ENCODE assay signal across 8 mouse cellular contexts in genomic region chr13:24831353-24832130, GRCm38 (mm10). TPM values are rescaled to one million over a fixed set of nuclear protein-coding genes. Genes with fewer than 3 reads are reported as not detected.
DNase-seq lines count a peak whose midpoint lies in the region; ATAC-seq lines count a peak whose summit lies in the region.

Acot13 (minus strand) TSS chr13:24831540.
Tdp2 (plus strand) TSS chr13:24831679.

- no peaks in the 10 kb centered on the region for H3K9me3 ChIP-seq in hindbrain, embryonic 15.5 days

- H3K9ac ChIP-seq in hindbrain, embryonic 15.5 days = peak within 1 kb of the TSS; percentile 81

- H3K4me2 ChIP-seq in hindbrain, embryonic 15.5 days = peak within 1 kb of the TSS; percentile 78

- H3K27ac ChIP-seq in hindbrain, embryonic 15.5 days (replicated peaks) = peak within 1 kb of the TSS; percentile 90

- under 1% methylated on average over 88 of the region's 90 CpGs for WGBS in hindbrain, embryonic 15.5 days

- peaks cover 31% of the 10 kb centered on the region for H3K4me1 ChIP-seq in hindbrain, embryonic 15.5 days (replicated peaks)

- DNase-seq in R1 (ENCODE audit: low read depth, low spot score) = peak; percentile 97
- peak; percentile 96 to 97 for DNase-seq in cerebellum, postnatal 25 days
- DNase-seq in frontal cortex, postnatal 36 days (ENCODE audit: low spot score in 2 of 2) = peak; percentile 89 to 92
- DNase-seq in left cerebral cortex, adult 11 months (ENCODE audit: low spot score) = peak; percentile 91
- peak; percentile 95 to 98 for DNase-seq in lung, postnatal 4 days
- peak; percentile 98 for DNase-seq in retina, postnatal 7 days (ENCODE audit: low read depth, low spot score)
- peak; percentile 82 for DNase-seq in urinary bladder, adult 2 months (ENCODE audit: low spot score)

- H3K27me3 ChIP-seq in hindbrain, embryonic 15.5 days = no peaks in the 10 kb centered on the region

- ATAC-seq in hindbrain, embryonic 15.5 days (ENCODE audit: low FRiP score, low read depth) = peak; percentile 98

- H3K36me3 ChIP-seq in hindbrain, embryonic 15.5 days = no peaks in the 10 kb centered on the region

- peak within 1 kb of the TSS; percentile 91 for H3K4me3 ChIP-seq in hindbrain, embryonic 15.5 days

RNA-seq across cellular contexts. Expression of gene Acot13, which starts in this region (rescaled TPM):
- polyA plus RNA-seq in hindbrain, embryonic 15.5 days (2015; fragmentation: Nextera tagmentation; extraction: Ambion mirVana) = 53.8 and 57.2 TPM in 2 replicates
- 94.5 and 97.4 TPM in 2 replicates for polyA plus RNA-seq in urinary bladder, adult 2 months (2012; rRNA removed)

RNA-seq across cellular contexts. Expression of gene Tdp2, which starts in this region (rescaled TPM):
- 31.6 and 31.7 TPM in 2 replicates for polyA plus RNA-seq in hindbrain, embryonic 15.5 days (2015; fragmentation: Nextera tagmentation; extraction: Ambion mirVana)
- polyA plus RNA-seq in urinary bladder, adult 2 months (2012; rRNA removed) = 22.0 and 28.7 TPM in 2 replicates

Comparison
In these comparisons a context has a peak if more than half of its experiments do, and no peak if none do; other contexts are left out.
1. Peak in every context shown above with its lines: DNase-seq, ATAC-seq, H3K4me3 ChIP-seq and H3K27ac ChIP-seq.